Mouse (Mus musculus): Measurements from ENCODE around the gene Slc17a8.
A peak's percentile ranks its signal among the peaks of the same experiment; 100 is the strongest.
"Not testable (repeated sequence)": the region's sequence is repeated elsewhere in the genome, so short reads cannot be mapped to it uniquely, and the experiment has no call there.

The Slc17a8 gene

GRCm38 (mm10) chr10:89588708-89589107 is 32.3 kb downstream of the Slc17a8 start:
- no peak for DNase-seq

- DNase-seq, result no peak
These were observed 36.3 kb downstream of the Slc17a8 start for GRCm38 (mm10) chr10:89584709-89585108.

GRCm38 (mm10) chr10:89578801-89579200 is 42.3 kb downstream of the Slc17a8 start:
- no peak for DNase-seq

- DNase-seq, result no peak
These were observed 43.4 kb downstream of the Slc17a8 start for GRCm38 (mm10) chr10:89577666-89578065.

GRCm38 (mm10) chr10:89573421-89573820 is 47.6 kb downstream of the Slc17a8 start:
- DNase-seq, result no peak

- no peak for DNase-seq
These were observed 48.1 kb downstream of the Slc17a8 start for GRCm38 (mm10) chr10:89572946-89573345.

GRCm38 (mm10) chr10:89567391-89567790 is 53.7 kb downstream of the Slc17a8 start:
- DNase-seq, result no peak

- DNase-seq, result no peak
These were observed 55.6 kb downstream of the Slc17a8 start for GRCm38 (mm10) chr10:89565301-89566022.

- no peak for DNase-seq
These were observed 58.9 kb downstream of the Slc17a8 start for GRCm38 (mm10) chr10:89562113-89562512.

GRCm38 (mm10) chr10:89559351-89559750 is 61.7 kb downstream of the Slc17a8 start:
- no peak for DNase-seq

GRCm38 (mm10) chr10:89554885-89555284 is 66.2 kb downstream of the Slc17a8 start:
- DNase-seq, result not testable (repeated sequence)

- not testable (repeated sequence) for DNase-seq
These were observed 67.2 kb downstream of the Slc17a8 start for GRCm38 (mm10) chr10:89553855-89554254.

GRCm38 (mm10) chr10:89553015-89553414 is 68.0 kb downstream of the Slc17a8 start:
- DNase-seq, result no peak

- DNase-seq, result no peak
These were observed 69.4 kb downstream of the Slc17a8 start for GRCm38 (mm10) chr10:89551657-89552056.

GRCm38 (mm10) chr10:89548028-89548427 is 73.0 kb downstream of the Slc17a8 start:
- DNase-seq, result no peak

GRCm38 (mm10) chr10:89546989-89547388 is 74.1 kb downstream of the Slc17a8 start:
- no peak for DNase-seq

GRCm38 (mm10) chr10:89543867-89544266 is 77.2 kb downstream of the Slc17a8 start:
- no peak for DNase-seq

- no peak for DNase-seq
These were observed 78.7 kb downstream of the Slc17a8 start for GRCm38 (mm10) chr10:89542321-89542720.

- DNase-seq, result peak; percentile 21
These were observed 87.9 kb downstream of the Slc17a8 start, which contains the start of gene Nr1h4 for GRCm38 (mm10) chr10:89532929-89533727. Nr1h4 (minus strand) TSS chr10:89533585.

- no peak for DNase-seq
These were observed 88.6 kb downstream of the Slc17a8 start for GRCm38 (mm10) chr10:89532451-89532850.

- no peak for DNase-seq
These were observed 89.1 kb downstream of the Slc17a8 start for GRCm38 (mm10) chr10:89531976-89532375.

GRCm38 (mm10) chr10:89531194-89531634 is 89.8 kb downstream of the Slc17a8 start:
- DNase-seq, result no peak

- no peak for DNase-seq
These were observed 94.0 kb downstream of the Slc17a8 start for GRCm38 (mm10) chr10:89527054-89527453.

- DNase-seq, result no peak
These were observed 95.2 kb downstream of the Slc17a8 start for GRCm38 (mm10) chr10:89525823-89526222.
